Mouse (Mus musculus) stomach, embryonic 14.5 days (tissue): ENCODE results near the gene Coil. TPM values are rescaled to one million over a fixed set of nuclear protein-coding genes. Genes with fewer than 3 reads are reported as not detected.
"Not testable (repeated sequence)": the region's sequence is repeated elsewhere in the genome, so short reads cannot be mapped to it uniquely, and the experiment has no call there.

Source experiments
- ATAC-seq: fragments of 200-750 bp; cut with Nextera tagmentation; 2 replicates; pipeline ENCODE4 v1.8.0; 2017; ENCODE audit warnings: low read depth, moderate TSS enrichment; ENCODE audit not compliant: insufficient number of reproducible peaks, insufficient read depth, low FRiP score
- H3K27ac ChIP-seq: fragments of 300-500 bp; sonication (generic); 2 replicates; pipeline ENCODE4 v1.5.1; 2014; ENCODE audit warnings: mild to moderate bottlenecking, low read length, moderate library complexity, mixed read lengths
- H3K27me3 ChIP-seq: fragments of 300-500 bp; sonication (generic); 2 replicates; pipeline ENCODE4 v1.6.1; 2014; ENCODE audit warnings: low read length, control low read depth, mixed read lengths; ENCODE audit not compliant: control insufficient read depth, insufficient read depth
- H3K36me3 ChIP-seq: fragments of 300-500 bp; sonication (generic); 2 replicates; pipeline ENCODE4 v1.6.1; 2014; ENCODE audit warnings: mild to moderate bottlenecking, control low read depth, low read length, moderate library complexity, mixed read lengths; ENCODE audit not compliant: control insufficient read depth, insufficient read depth
- H3K4me1 ChIP-seq: fragments of 300-500 bp; sonication (generic); 2 replicates; pipeline ENCODE4 v1.6.1; 2014; ENCODE audit warnings: low read length, control low read depth, mixed read lengths; ENCODE audit not compliant: control insufficient read depth, insufficient read depth
- H3K4me2 ChIP-seq: fragments of 300-500 bp; sonication (generic); replicated peaks from 2 replicates; pipeline ENCODE4 v1.6.1; 2014; ENCODE audit warnings: low read depth, low read length, control low read depth
- H3K4me3 ChIP-seq: fragments of 300-500 bp; sonication (generic); 2 replicates; pipeline ENCODE4 v1.5.1; 2014; ENCODE audit warnings: low read depth, low read length, control low read depth
- H3K9ac ChIP-seq: fragments of 300-500 bp; sonication (generic); replicated peaks from 2 replicates; pipeline ENCODE4 v1.6.1; 2014; ENCODE audit warnings: low read depth, mild to moderate bottlenecking, control low read depth, low read length, moderate library complexity, mixed read lengths
- H3K9me3 ChIP-seq: fragments of 300-500 bp; sonication (generic); 2 replicates; pipeline ENCODE4 v1.6.1; 2016; ENCODE audit warnings: low read depth, low read length, control low read depth; ENCODE audit not compliant: control insufficient read depth
- WGBS: fragments of 180-500 bp; shearing (Covaris S2); extraction: QIAGEN DNeasy Blood & Tissue Kit; methylation state at CpG from one replicate; pipeline ENCODE4 v1.1.7; 2014; 5-methylcytosine and 5-hydroxymethylcytosine counted together
- polyA plus RNA-seq: library from polyadenylated mRNA; unstranded; fragments of >200 nt; fragmentation: Nextera tagmentation; extraction: Ambion mirVana; gene quantifications from 2 replicates; pipeline ENCODE4 v1.2.1, GENCODE M21; 2014

The Coil gene
- polyA plus RNA-seq, 1 experiment from 2014 or later = 11.2 TPM

GRCm38 (mm10) chr11:89028871-89029405, 58.9 kb downstream of the Coil start:
- H3K27ac ChIP-seq = no peak overlapping the region
- ATAC-seq = no peak
- H3K4me1 ChIP-seq = peaks cover 9% of the 10 kb centered on the region; the same call in 1 of the 2 replicates
- H3K27me3 ChIP-seq = no peaks in the 10 kb centered on the region
- no peaks in the 10 kb centered on the region for H3K36me3 ChIP-seq
- WGBS = 41% methylated on average over 10 of the region's 10 CpGs
- no peak overlapping the region for H3K9ac ChIP-seq
- no peak overlapping the region for H3K4me2 ChIP-seq
- no peaks in the 10 kb centered on the region for H3K9me3 ChIP-seq
- no peak overlapping the region for H3K4me3 ChIP-seq

GRCm38 (mm10) chr11:89030552-89030951, 60.5 kb downstream of the Coil start:
- 81% methylated on average over 6 of the region's 6 CpGs for WGBS
- no peaks in the 10 kb centered on the region for H3K9me3 ChIP-seq
- no peak for ATAC-seq

GRCm38 (mm10) chr11:89031189-89031588, 61.1 kb downstream of the Coil start:
- Histone ChIP-seq H3K36me3 (no peaks in the 10 kb centered on the region), H3K27ac (no peak overlapping the region), H3K4me3 (no peak overlapping the region), H3K9ac (no peak overlapping the region), H3K4me1 (peaks cover 4% of the 10 kb centered on the region; the same call in 1 of the 2 replicates), H3K9me3 (no peaks in the 10 kb centered on the region), H3K27me3 (no peaks in the 10 kb centered on the region), H3K4me2 (no peak overlapping the region)
- WGBS = 62% methylated on average over 1 of the region's 1 CpGs
- no peak for ATAC-seq

More at GRCm38 (mm10) chr11:89030552-89030951, 60.5 kb downstream of the Coil start:
- no peak overlapping the region for H3K9ac ChIP-seq
- H3K4me1 ChIP-seq = peaks cover 4% of the 10 kb centered on the region; the same call in 1 of the 2 replicates
- H3K27ac ChIP-seq = no peak overlapping the region
- no peaks in the 10 kb centered on the region for H3K36me3 ChIP-seq
- no peak overlapping the region for H3K4me3 ChIP-seq
- H3K27me3 ChIP-seq = no peaks in the 10 kb centered on the region
- H3K4me2 ChIP-seq = no peak overlapping the region

GRCm38 (mm10) chr11:89034592-89034991, 64.5 kb downstream of the Coil start:
- Histone ChIP-seq H3K4me2 (no peak overlapping the region), H3K9me3 (no peaks in the 10 kb centered on the region), H3K4me3 (no peak overlapping the region), H3K4me1 (no peaks in the 10 kb centered on the region), H3K9ac (no peak overlapping the region), H3K27me3 (no peaks in the 10 kb centered on the region), H3K36me3 (peaks cover 3% of the 10 kb centered on the region; the same call in 1 of the 2 replicates), H3K27ac (no peak overlapping the region)
- no peak for ATAC-seq

GRCm38 (mm10) chr11:89035552-89035951, 65.5 kb downstream of the Coil start:
- Histone ChIP-seq H3K4me2 (no peak overlapping the region), H3K4me3 (no peak overlapping the region), H3K4me1 (no peaks in the 10 kb centered on the region), H3K9ac (no peak overlapping the region), H3K36me3 (peaks cover 11% of the 10 kb centered on the region), H3K27me3 (no peaks in the 10 kb centered on the region), H3K27ac (no peak overlapping the region), H3K9me3 (no peaks in the 10 kb centered on the region)
- WGBS = 83% methylated on average over 3 of the region's 3 CpGs
- no peak for ATAC-seq

- no peak for ATAC-seq
- Histone ChIP-seq H3K9me3 (no peaks in the 10 kb centered on the region), H3K4me2 (no peak overlapping the region), H3K27ac (no peak overlapping the region), H3K4me1 (no peaks in the 10 kb centered on the region), H3K9ac (no peak overlapping the region), H3K27me3 (no peaks in the 10 kb centered on the region), H3K4me3 (no peak overlapping the region), H3K36me3 (peaks cover 23% of the 10 kb centered on the region)
- 90% methylated on average over 6 of the region's 6 CpGs for WGBS
Measured at GRCm38 (mm10) chr11:89038496-89038895, 68.4 kb downstream of the Coil start.

GRCm38 (mm10) chr11:89039325-89039724, 69.3 kb downstream of the Coil start:
- Histone ChIP-seq H3K9ac (no peak overlapping the region), H3K4me3 (no peak overlapping the region), H3K4me2 (no peak overlapping the region), H3K36me3 (peaks cover 27% of the 10 kb centered on the region), H3K27ac (no peak overlapping the region), H3K27me3 (no peaks in the 10 kb centered on the region), H3K4me1 (no peaks in the 10 kb centered on the region), H3K9me3 (no peaks in the 10 kb centered on the region)
- WGBS = 29% methylated on average over 3 of the region's 3 CpGs
- ATAC-seq = 0 out of 2 replicates have a peak, but pooled peaks have one; percentile 53

- ATAC-seq = not testable (repeated sequence)
- peaks cover 29% of the 10 kb centered on the region for H3K36me3 ChIP-seq
- WGBS = 92% methylated on average over 6 of the region's 7 CpGs
Measured at GRCm38 (mm10) chr11:89041073-89041472, 71.0 kb downstream of the Coil start.

More at GRCm38 (mm10) chr11:89041073-89041472, 71.0 kb downstream of the Coil start:
- not testable (repeated sequence) for H3K9me3 ChIP-seq, H3K27me3 ChIP-seq, H3K9ac ChIP-seq, H3K27ac ChIP-seq, H3K4me1 ChIP-seq, H3K4me3 ChIP-seq, H3K4me2 ChIP-seq
